Mouse (Mus musculus) small intestine, adult 2 months (tissue): ENCODE results near the gene Miga2.

Source experiments
- CTCF ChIP-seq: fragments of 200-500 bp; IDR thresholded peaks from 2 replicates; pipeline ENCODE4 v1.5.1; 2012; ENCODE audit warnings: low read depth, mild to moderate bottlenecking, control low read depth, inconsistent platforms, low read length, moderate library complexity, mixed read lengths; ENCODE audit not compliant: insufficient replicate concordance, insufficient read length; ENCODE audit errors: extremely low read depth
- POLR2A ChIP-seq: fragments of 200-500 bp; IDR thresholded peaks from 2 replicates; pipeline ENCODE4 v1.6.1; 2012; ENCODE audit warnings: low read depth, mild to moderate bottlenecking, control low read depth, inconsistent platforms, low read length, moderate library complexity

DNA sequence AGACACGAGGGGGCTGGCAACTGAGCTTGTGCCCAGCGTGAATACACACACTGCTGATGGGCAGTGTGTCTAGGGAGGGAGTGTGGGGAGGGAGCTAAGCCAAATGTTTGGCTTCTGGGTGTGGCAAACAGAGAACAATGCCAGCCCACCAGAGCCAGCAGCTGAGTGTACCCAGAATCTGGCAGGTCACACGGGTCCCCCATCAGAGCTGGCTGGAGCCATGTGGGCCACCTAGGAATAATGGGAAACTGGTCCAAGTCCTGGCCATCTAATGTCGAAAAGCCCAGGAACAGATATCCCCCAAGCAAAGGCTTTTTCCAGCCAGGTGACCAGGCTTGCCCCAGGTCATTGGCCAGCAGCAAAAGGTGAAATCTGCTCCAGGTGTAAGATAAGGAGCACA is 8.2 kb upstream of the Miga2 start:
- TF ChIP-seq POLR2A = no peak
- TF ChIP-seq CTCF = no peak
